Mouse (Mus musculus) brain, embryonic 14.5 days (tissue): ENCODE measurements around the gene Mtch2.

Source experiments
- CTCF ChIP-seq: fragments of 200-500 bp; IDR thresholded peaks from 2 replicates; pipeline ENCODE4 v1.5.1; 2012; ENCODE audit warnings: inconsistent platforms, mild to moderate bottlenecking, moderate library complexity, borderline replicate concordance; ENCODE audit not compliant: insufficient read depth, insufficient read length; ENCODE audit errors: extremely low read depth
- POLR2A ChIP-seq: fragments of 200-500 bp; IDR thresholded peaks from 2 replicates; pipeline ENCODE4 v1.6.1; 2012; ENCODE audit warnings: mild to moderate bottlenecking, inconsistent platforms, borderline replicate concordance; ENCODE audit not compliant: poor library complexity, insufficient read depth, insufficient read length, severe bottlenecking; ENCODE audit errors: extremely low read depth

DNA sequence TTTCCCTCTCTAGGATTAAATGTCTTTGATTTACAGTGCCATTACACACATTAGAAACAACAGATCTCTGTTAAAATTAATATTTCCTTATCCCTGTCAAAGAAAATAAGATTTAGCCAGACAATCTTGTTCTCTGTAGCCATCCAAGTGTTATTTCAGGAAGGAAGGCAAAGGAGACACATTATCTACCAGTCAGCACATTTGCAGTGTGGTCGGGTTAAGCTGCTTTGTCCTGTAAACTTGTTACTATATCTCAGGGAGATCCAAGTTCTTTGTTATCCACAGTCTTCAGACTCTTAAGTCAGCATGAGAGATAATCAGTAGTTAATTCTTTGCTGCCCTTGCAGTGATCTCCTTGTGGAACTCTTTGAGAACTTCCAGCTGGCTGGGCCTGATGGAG is 63.9 kb downstream of the Mtch2 start:
- TF ChIP-seq POLR2A (no peak), CTCF (no peak)
